Mouse (Mus musculus) embryonic facial prominence, embryonic 14.5 days (tissue): ENCODE data around the gene Olfr1495. TPM values are rescaled to one million over a fixed set of nuclear protein-coding genes. Genes with fewer than 3 reads are reported as not detected.

ENCODE experiments used
- ATAC-seq: fragments of 200-750 bp; cut with Nextera tagmentation; 2 replicates; pipeline ENCODE4 v1.8.0; 2017; ENCODE audit warnings: low read depth, moderate number of reproducible peaks, moderate TSS enrichment
- DNase-seq: peaks from one replicate; pipeline ENCODE4 v3.0.0-alpha.2; 2015; ENCODE audit warnings: low spot score
- H3K27ac ChIP-seq: fragments of 300-500 bp; sonication (generic); replicated peaks from 2 replicates; pipeline ENCODE4 v1.5.1; 2014; ENCODE audit warnings: low read depth, mild to moderate bottlenecking, low read length, moderate library complexity
- H3K27me3 ChIP-seq: fragments of 300-500 bp; sonication (generic); replicated peaks from 2 replicates; pipeline ENCODE4 v1.6.1; 2014; ENCODE audit warnings: low read length; ENCODE audit not compliant: control insufficient read depth, insufficient read depth
- H3K36me3 ChIP-seq: fragments of 300-500 bp; sonication (generic); 2 replicates; pipeline ENCODE4 v1.6.1; 2014; ENCODE audit warnings: low read length, mixed read lengths; ENCODE audit not compliant: control insufficient read depth, insufficient read depth
- H3K4me1 ChIP-seq: fragments of 300-500 bp; sonication (generic); 2 replicates; pipeline ENCODE4 v1.6.1; 2014; ENCODE audit warnings: antibody characterized with exemption, low read length; ENCODE audit not compliant: control insufficient read depth, insufficient read depth
- H3K4me2 ChIP-seq: fragments of 300-500 bp; sonication (generic); 2 replicates; pipeline ENCODE4 v1.6.1; 2014; ENCODE audit warnings: low read depth, mild to moderate bottlenecking, low read length, moderate library complexity, mixed read lengths
- H3K4me3 ChIP-seq: fragments of 300-500 bp; sonication (generic); 2 replicates; pipeline ENCODE4 v1.5.1; 2014; ENCODE audit warnings: low read depth, mild to moderate bottlenecking, low read length
- H3K9ac ChIP-seq: fragments of 300-500 bp; sonication (generic); 2 replicates; pipeline ENCODE4 v1.6.1; 2014; ENCODE audit warnings: low read depth, mild to moderate bottlenecking, low read length, moderate library complexity, mixed read lengths
- H3K9me3 ChIP-seq: fragments of 300-500 bp; sonication (generic); 2 replicates; pipeline ENCODE4 v1.6.1; 2016; ENCODE audit warnings: low read length; ENCODE audit not compliant: control insufficient read depth
- WGBS: fragments of 180-500 bp; shearing (Covaris S2); extraction: QIAGEN DNeasy Blood & Tissue Kit; methylation state at CpG from one replicate; pipeline ENCODE4 v1.1.7; 2014; 5-methylcytosine and 5-hydroxymethylcytosine counted together
- polyA plus RNA-seq: library from polyadenylated mRNA; unstranded; fragments of >200 nt; fragmentation: Nextera tagmentation; extraction: Ambion mirVana; gene quantifications from 2 replicates; pipeline ENCODE4 v1.2.1, GENCODE M21; 2014

Olfr1495 gene
- polyA plus RNA-seq, 1 experiment from 2014 or later = not detected

GRCm38 (mm10) chr19:13818827-13819226 is 54.4 kb downstream of the Olfr1495 start:
- no peak overlapping the region for H3K4me2 ChIP-seq
- H3K4me3 ChIP-seq = no peak overlapping the region
- WGBS = 28% methylated on average over 5 of the region's 5 CpGs
- H3K9me3 ChIP-seq = no peaks in the 10 kb centered on the region
- H3K36me3 ChIP-seq = no peaks in the 10 kb centered on the region
- H3K27me3 ChIP-seq = no peaks in the 10 kb centered on the region
- H3K9ac ChIP-seq = no peak overlapping the region
- H3K4me1 ChIP-seq = no peaks in the 10 kb centered on the region
- no peak for DNase-seq
- no peak overlapping the region for H3K27ac ChIP-seq
- no peak for ATAC-seq

GRCm38 (mm10) chr19:13819347-13819746 is 54.9 kb downstream of the Olfr1495 start, which contains the start of gene Olfr1499:
Gene Olfr1499, minus strand, starts transcription at chr19:13819447.
- ATAC-seq (no peak), DNase-seq (no peak)
- Histone ChIP-seq H3K27ac (no peak within 1 kb of the TSS), H3K4me3 (no peak within 1 kb of the TSS), H3K4me2 (no peak within 1 kb of the TSS), H3K4me1 (no peaks in the 10 kb centered on the region), H3K9ac (no peak within 1 kb of the TSS), H3K36me3 (no peaks in the 10 kb centered on the region), H3K9me3 (no peaks in the 10 kb centered on the region), H3K27me3 (no peaks in the 10 kb centered on the region)

Other genes starting within 250 kb of the Olfr1495 start
- not detected in 2 replicates for gene Olfr1480, start 236.7 kb upstream of the Olfr1495 start, polyA plus RNA-seq
- not detected in 2 replicates for gene Olfr1484, start 181.1 kb upstream of the Olfr1495 start, polyA plus RNA-seq
- gene Olfr1487, start 147.2 kb upstream of the Olfr1495 start, polyA plus RNA-seq = not detected in 2 replicates
- not detected in 2 replicates for gene Olfr1489, start 133.0 kb upstream of the Olfr1495 start, polyA plus RNA-seq
- not detected in 2 replicates for gene Olfr1490, start 113.5 kb upstream of the Olfr1495 start, polyA plus RNA-seq
- gene Olfr1491, start 67.3 kb upstream of the Olfr1495 start, polyA plus RNA-seq = not detected in 2 replicates
- gene Olfr1493-ps1, start 41.3 kb upstream of the Olfr1495 start, polyA plus RNA-seq = 0.10 TPM in 1 of 2 replicates, not detected in the other
- not detected in 2 replicates for gene Olfr1494, start 24.9 kb upstream of the Olfr1495 start, polyA plus RNA-seq
- not detected in 2 replicates for gene Olfr1496, start 13.3 kb downstream of the Olfr1495 start, polyA plus RNA-seq
- gene Olfr1497, start 33.6 kb downstream of the Olfr1495 start, polyA plus RNA-seq = 0.13 TPM in 1 of 2 replicates, not detected in the other
- not detected in 2 replicates for gene Olfr1499, start 54.8 kb downstream of the Olfr1495 start, polyA plus RNA-seq
- not detected in 2 replicates for gene Olfr1500, start 65.9 kb downstream of the Olfr1495 start, polyA plus RNA-seq
- gene Olfr1501, start 86.1 kb downstream of the Olfr1495 start, polyA plus RNA-seq = 0.14 TPM in 1 of 2 replicates, not detected in the other
- gene Olfr1502, start 97.2 kb downstream of the Olfr1495 start, polyA plus RNA-seq = not detected in 2 replicates
- gene Olfr1504, start 133.3 kb downstream of the Olfr1495 start, polyA plus RNA-seq = not detected in 2 replicates
- not detected in 2 replicates for gene Olfr1505, start 148.9 kb downstream of the Olfr1495 start, polyA plus RNA-seq